Mouse (Mus musculus): ENCODE results near the gene Notch2.
"Not testable (repeated sequence)": the region's sequence is repeated elsewhere in the genome, so short reads cannot be mapped to it uniquely, and the experiment has no call there.

Notch2 gene

GRCm38 (mm10) chr3:98028072-98028471 lies 14.7 kb downstream of the Notch2 start:
- DNase-seq (ENCODE audit: low read depth, low spot score), result no peak

GRCm38 (mm10) chr3:98028936-98029335 lies 15.6 kb downstream of the Notch2 start:
- DNase-seq (ENCODE audit: low read depth, low spot score), result no peak

GRCm38 (mm10) chr3:98031104-98031503 lies 17.8 kb downstream of the Notch2 start:
- DNase-seq (ENCODE audit: low read depth, low spot score), result peak; percentile 61

GRCm38 (mm10) chr3:98032191-98032590 lies 18.9 kb downstream of the Notch2 start:
- no peak for DNase-seq (ENCODE audit: low read depth, low spot score)

- no peak for DNase-seq (ENCODE audit: low read depth, low spot score)
These were observed 19.6 kb downstream of the Notch2 start for GRCm38 (mm10) chr3:98032944-98033343.

- no peak for DNase-seq (ENCODE audit: low read depth, low spot score)
These were observed 21.6 kb downstream of the Notch2 start for GRCm38 (mm10) chr3:98034622-98035593.

- DNase-seq (ENCODE audit: low read depth, low spot score), result no peak
These were observed 22.8 kb downstream of the Notch2 start for GRCm38 (mm10) chr3:98036161-98036560.

GRCm38 (mm10) chr3:98037151-98037550 lies 23.8 kb downstream of the Notch2 start:
- DNase-seq (ENCODE audit: low read depth, low spot score), result no peak

- no peak for DNase-seq (ENCODE audit: low read depth, low spot score)
These were observed 25.3 kb downstream of the Notch2 start for GRCm38 (mm10) chr3:98038658-98039057.

GRCm38 (mm10) chr3:98039223-98039622 lies 25.9 kb downstream of the Notch2 start:
- DNase-seq (ENCODE audit: low read depth, low spot score), result no peak

- no peak for DNase-seq (ENCODE audit: low read depth, low spot score)
These were observed 26.5 kb downstream of the Notch2 start for GRCm38 (mm10) chr3:98039666-98040456.

GRCm38 (mm10) chr3:98040836-98041235 lies 27.5 kb downstream of the Notch2 start:
- DNase-seq (ENCODE audit: low read depth, low spot score), result no peak

GRCm38 (mm10) chr3:98042301-98042700 lies 29.0 kb downstream of the Notch2 start:
- no peak for DNase-seq (ENCODE audit: low read depth, low spot score)

- DNase-seq (ENCODE audit: low read depth, low spot score), result peak; percentile 58
These were observed 29.7 kb downstream of the Notch2 start for GRCm38 (mm10) chr3:98042955-98043456.

GRCm38 (mm10) chr3:98043669-98044068 lies 30.3 kb downstream of the Notch2 start:
- DNase-seq (ENCODE audit: low read depth, low spot score), result no peak

- DNase-seq (ENCODE audit: low read depth, low spot score), result no peak
These were observed 31.5 kb downstream of the Notch2 start for GRCm38 (mm10) chr3:98044768-98045368.

- no peak for DNase-seq (ENCODE audit: low read depth, low spot score)
These were observed 32.3 kb downstream of the Notch2 start for GRCm38 (mm10) chr3:98045465-98046148.

- DNase-seq (ENCODE audit: low read depth, low spot score), result no peak
These were observed 33.0 kb downstream of the Notch2 start for GRCm38 (mm10) chr3:98046305-98046704.

- DNase-seq (ENCODE audit: low read depth, low spot score), result no peak
These were observed 36.3 kb downstream of the Notch2 start for GRCm38 (mm10) chr3:98049671-98050070.

GRCm38 (mm10) chr3:98050086-98050485 lies 36.8 kb downstream of the Notch2 start:
- not testable (repeated sequence) for DNase-seq (ENCODE audit: low read depth, low spot score)
